Mouse (Mus musculus) frontal cortex, postnatal 36 days (tissue): ENCODE results near the gene Gm43517.

Experiments used
- DNase-seq, 2 experiments: peaks; one replicate each; pipeline ENCODE4 v3.0.0; 2022; ENCODE audit warnings: low spot score in 2 of 2

Gene Gm43517

DNA sequence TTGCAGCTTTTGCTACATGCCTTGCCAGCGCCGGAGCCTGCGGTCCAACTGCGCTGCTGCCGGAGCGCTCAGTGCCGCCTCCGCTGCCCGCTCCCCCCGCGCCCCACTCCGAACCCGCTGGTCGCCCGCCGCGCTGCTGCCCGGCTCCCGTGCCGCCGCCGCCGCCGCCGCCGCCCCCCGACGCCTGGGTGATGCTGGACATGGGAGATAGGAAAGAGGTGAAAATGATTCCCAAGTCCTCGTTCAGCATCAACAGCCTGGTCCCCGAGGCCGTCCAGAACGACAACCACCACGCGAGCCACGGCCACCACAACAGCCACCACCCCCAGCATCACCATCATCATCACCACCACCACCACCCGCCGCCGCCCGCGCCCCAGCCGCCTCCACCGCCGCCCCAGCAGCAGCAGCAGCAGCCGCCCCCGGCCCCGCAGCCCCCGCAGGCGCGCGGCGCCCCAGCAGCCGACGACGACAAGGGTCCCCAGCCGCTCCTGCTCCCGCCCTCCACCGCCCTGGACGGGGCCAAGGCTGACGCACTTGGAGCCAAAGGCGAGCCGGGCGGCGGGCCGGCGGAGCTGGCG lies 589 bp upstream of the Gm43517 start:
- peak in 1 of 2 experiments; percentile 37 for DNase-seq

DNA sequence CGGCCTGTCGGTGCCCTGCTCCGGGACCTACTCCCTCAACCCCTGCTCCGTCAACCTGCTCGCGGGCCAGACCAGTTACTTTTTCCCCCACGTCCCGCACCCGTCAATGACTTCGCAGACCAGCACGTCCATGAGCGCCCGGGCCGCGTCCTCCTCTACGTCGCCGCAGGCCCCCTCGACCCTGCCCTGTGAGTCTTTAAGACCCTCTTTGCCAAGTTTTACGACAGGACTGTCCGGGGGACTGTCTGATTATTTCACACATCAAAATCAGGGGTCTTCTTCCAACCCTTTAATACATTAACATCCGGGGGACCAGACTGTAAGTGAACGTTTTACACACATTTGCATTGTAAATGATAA lies 637 bp downstream of the Gm43517 start:
- DNase-seq = no peak

DNA sequence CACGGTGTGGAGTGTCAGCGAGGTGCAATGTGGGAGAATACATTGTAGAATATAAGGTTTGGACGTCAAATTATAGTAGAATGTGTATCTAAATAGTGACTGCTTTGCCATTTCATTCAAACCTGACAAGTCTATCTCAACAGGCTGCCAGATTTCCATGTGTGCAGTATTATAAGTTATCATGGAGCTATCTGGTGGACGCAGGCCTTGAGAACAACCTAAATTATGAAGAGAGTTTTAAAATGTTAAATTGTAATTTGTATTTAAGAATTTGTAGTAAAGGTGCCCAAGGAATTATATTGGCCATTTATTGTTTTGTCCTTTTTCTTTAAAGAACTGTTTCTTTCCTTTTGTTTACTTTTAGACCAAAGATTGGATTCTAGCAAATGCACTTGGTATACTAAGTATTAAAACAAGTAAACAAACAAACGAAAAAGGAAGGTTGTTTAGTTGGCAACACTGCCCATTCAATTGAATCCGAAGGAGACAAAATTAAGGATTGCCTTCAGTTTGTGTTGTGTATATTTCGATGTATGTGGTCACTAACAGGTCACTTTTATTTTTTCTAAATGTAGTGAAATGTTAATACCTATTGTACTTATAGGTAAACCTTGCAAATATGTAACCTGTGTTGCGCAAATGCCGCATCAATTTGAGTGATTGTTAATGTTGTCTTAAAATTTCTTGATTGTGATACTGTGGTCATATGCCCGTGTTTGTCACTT lies 1.3 kb downstream of the Gm43517 start:
- DNase-seq = no peak

DNA sequence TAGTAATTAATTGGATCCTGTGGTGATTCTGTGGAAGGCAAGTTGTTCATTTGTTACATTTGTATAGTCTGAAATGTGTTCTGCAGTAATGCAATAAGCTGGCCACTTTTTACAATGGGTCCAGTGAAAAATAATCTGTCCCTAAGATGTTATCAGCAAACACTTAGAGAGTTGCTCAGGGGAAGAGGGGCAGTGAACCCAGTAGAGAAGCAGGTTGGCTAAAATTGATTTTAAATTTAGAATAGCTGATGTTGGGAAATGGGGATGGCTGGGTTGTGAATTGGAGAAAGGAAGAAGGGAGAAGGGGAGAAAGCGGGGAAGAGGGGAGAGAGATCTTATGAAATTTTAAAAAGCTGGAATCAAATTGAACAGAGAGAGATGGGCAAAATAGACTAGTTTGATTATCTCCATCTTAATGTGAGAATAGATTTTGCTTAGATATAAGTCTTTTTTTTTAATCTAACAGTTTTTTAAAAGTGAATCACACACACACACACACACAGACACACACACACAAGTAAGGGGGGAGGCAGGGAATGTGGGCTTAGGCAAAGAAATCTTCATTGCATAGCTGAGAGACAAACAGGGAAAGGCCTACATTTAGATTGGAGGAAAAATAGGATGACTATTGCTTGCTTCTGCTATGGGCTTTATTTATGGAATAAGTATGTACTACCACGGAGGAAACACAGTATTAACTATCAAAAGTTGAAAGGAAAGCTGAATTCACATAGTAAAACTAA lies 3.1 kb downstream of the Gm43517 start:
- DNase-seq = no peak

DNA sequence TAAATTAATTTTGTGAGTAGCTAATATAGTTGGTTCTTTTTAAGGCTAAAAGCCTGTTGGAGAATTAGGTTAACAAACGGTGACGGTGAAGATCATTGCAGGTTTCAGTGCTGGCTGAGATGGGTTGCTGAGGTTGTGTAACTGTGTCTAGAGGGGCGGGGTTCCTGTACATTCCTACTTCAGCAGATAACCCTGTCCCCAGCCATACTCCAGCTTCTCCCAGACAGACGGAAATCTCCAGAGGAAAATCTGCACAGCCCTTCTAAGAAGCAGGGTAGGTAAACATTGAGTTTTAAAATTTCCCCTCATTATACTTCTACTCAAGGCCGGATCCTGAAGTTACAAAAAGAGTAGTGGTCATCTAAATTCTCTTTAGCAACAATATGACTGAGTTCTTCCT lies 4.7 kb downstream of the Gm43517 start:
- DNase-seq = no peak

DNA sequence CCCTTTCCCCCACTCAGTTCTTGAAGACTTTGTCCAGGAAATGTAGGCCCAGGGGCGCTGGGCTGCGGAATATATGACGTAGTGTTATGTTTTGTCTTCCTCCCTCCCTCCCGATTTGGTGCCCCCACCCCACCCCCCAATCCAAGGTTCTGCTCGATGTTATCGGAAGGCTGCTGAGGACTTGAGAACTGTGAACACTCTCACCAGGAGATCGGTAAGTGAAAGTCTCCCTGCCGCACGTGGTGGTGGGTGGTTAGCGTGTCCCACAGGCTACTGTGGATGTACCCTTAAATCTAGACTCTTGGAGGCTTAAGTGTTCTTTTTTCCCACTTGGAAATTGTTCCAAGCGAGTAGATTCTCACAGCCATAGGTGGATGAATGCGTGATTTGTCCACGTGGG lies 5.3 kb downstream of the Gm43517 start:
- no peak for DNase-seq

DNA sequence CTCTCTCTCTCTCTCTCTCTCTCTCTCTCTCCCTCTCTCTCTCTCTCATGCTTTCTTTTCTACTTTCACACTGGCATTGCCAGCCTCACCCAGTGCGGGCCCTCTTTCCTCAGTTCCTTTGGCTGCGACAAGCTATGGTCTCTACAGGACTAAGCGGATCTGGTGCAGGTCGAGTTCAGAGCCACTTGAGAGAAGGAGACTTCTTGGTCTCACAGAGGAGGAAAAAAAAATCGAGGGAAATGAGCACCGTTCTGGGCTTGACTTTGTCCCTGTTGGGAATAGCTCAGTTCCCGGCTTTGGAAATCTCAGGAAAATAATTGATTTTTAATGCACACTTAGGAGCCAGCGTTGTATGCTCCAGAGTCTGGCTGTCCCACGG lies 5.9 kb downstream of the Gm43517 start:
- DNase-seq = no peak

DNA sequence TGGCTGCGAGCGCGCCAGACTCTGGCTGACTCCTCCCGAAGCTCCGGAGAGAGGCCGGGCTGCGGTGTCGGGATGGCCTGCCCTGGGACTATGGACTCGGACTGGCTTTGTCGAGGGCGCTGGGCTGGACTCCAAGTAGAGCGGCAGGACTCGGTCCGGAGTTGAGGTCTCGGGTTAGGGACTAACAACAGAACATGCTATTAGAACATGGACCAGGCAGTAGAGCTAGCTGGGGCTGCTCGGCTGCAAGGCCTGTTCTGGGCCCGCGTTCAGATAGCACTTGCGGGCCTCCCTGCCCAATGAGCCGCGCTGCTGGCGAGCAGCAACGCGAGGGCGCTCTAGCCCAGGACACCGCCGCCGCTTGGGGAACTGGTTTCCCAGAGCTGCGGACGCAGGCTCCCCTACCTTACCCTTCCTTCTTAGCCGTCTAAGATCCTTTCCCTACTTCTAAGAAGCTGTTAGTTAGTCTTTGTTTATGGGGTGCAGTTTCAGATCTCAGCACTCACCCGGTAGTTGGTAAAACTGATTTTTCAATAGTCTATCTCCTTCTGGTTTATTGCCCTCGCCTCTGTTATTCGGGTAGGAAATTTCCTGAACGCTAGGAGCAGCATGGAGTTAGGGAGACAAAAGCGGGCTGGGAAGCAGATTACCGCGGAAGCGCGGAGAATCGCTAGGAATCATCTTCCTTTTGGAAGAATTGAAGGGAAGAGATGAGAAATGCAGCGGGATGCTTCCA lies 6.5 kb downstream of the Gm43517 start:
- peak; percentile 78 to 79 for DNase-seq

DNA sequence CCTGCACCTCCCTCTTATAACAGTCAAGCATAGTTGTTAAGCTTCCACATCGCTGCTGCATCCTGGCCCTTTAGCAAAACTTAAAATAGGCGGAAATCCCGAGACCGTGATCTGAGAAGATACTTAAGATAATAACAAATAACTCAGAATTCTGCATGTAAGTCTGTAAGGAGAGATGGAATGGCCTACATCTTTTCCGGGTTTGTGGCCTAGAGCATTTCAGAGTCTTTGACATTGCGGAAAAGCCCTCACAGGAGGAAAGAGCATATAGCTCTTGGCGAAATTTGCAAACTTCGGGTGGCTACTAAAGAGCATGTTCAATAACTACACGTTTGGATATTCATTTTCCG lies 7.0 kb downstream of the Gm43517 start:
- no peak for DNase-seq

DNA sequence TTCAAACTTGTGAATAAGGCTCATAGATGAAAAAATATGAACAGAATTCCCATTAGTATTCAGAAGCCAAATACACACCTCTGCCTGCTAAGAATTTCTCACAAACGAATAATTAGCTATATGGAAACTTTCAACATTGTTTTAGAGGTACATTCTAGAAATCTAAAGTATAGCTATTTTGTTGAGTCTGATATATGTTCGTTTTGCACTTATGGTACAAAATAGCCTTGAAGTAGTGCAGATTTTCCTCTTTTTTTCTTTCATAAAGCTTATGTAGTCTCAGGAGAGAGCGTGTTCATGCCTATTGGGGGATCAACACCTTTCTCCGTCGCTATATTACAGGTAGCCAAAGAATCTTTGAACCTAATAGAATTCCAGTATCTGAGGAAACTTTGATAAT lies 7.9 kb downstream of the Gm43517 start:
- DNase-seq = no peak

DNA sequence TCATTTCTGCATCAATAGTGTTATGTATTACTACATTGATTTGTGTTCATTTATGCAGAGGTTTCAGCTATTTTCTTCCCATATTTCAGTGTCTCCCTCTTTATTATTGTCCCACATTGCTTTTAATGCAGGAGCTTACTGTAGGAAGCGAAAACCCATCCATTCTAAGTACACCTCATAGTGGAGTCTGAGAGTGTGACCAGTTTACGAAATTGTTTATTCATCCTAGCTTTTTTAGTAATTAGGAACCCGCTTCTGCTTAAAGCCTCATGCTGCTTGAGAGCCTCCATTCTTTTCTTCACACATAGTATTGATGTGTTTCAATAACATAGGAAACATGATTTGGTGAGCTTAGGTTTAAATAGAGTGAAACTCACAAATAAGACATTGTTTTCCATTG lies 8.7 kb downstream of the Gm43517 start:
- DNase-seq = no peak

DNA sequence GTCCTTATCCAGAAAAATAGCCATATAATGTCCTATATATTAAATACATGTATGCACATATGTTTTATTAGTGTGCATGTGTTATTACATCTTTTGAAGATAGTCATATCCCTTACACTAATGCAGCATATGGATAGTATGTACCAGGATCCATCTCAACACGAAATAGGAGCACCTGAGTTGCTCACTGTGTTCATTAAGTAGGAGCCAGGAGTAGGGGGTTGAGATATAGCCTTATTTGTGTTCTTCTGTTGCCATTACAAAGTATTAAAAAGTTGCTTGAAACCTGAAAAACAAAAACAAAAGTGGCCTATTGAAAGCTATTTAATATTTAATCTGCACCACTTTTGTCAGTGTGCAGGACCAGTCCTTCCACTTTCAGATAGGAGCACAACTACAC lies 9.2 kb downstream of the Gm43517 start:
- DNase-seq = no peak

DNA sequence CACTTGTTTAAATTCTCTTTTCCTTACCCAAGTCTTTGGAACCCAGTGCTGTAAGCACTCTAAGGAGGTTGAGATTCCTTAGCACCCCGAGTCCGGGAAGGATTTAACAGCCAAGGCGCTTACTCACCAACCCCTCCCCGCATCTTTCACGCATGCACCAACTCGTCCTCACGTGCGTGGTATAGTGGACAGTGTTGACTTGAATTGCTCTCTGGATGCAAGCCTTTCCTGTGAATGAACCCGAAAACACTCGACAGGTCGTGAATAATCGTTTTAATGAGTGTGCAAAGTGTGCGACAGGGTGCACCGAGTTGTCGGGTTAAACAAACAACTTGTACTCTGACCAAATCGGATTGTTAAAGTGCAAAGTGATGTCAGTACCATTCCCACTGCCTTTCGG lies 9.9 kb downstream of the Gm43517 start:
- DNase-seq = no peak

DNA sequence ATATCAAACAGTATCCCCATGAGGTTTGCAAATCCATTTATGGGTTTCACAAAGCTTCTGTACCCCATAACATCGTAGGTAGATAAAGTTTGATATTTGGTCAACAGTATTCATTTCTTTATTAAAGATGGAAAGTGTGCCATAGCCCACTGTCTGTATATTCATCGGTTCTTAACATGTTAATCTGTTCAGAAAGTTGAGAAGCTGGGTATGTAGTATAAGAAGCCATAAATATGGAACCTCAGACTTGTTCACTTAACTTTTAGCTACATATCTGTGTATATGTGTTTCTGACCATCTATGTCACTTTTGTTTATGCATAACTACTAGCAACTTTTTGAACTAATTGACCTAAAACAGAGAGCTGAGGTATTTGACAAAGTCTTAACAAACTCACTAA lies 11.0 kb downstream of the Gm43517 start:
- DNase-seq = no peak

DNA sequence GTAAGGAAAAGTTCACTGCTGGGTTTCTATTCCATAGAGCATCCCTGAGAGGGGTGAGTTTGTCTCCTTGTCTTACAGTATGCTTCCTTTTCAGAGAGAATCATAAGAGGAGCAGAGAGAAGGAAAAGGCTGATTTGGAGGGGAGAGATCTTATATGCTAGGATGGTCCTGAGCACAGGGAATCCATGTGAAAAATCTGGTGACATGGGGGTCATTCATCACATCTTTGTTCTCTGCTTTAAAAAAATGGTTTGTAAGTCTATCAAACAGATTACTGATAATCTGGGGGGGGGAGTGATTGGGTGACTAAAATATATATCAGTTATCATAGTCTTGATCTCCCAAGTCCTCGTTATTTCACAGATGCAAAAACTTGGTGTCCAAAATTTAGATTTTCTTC lies 11.8 kb downstream of the Gm43517 start:
- DNase-seq = no peak

DNA sequence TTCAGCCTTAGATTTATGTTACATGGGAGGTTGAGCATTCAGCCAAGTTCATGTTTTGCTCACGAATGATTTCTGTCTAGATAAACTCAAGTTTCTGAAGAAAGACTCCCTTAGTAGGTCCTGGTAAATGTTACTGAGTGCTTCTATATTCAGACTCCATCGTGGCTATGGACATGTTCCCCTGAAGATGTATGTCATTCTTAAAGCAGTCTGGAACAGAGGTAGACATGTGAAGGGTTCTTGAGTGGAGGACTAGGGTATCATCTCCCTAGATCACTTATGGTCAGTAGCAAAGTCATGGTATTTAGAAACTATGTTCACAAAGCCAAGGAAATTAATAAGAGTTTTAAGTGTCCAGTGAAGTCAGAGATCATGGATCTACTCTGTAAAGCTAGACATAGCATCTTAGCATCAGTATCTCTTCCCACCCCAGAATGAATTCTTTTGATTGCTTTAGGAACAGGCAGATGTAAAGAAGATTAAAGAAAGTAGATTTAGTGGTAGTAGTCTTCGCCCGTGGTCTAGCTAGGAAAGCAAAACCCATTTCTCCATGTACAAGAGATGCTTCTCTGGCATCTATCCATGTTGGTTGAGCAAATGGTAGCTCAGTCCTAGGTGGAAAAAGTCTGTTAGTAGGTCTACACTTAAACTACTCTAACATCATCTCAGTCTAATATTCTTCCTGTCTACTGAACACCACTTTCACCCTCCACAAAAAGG lies 12.6 kb downstream of the Gm43517 start:
- no peak for DNase-seq

DNA sequence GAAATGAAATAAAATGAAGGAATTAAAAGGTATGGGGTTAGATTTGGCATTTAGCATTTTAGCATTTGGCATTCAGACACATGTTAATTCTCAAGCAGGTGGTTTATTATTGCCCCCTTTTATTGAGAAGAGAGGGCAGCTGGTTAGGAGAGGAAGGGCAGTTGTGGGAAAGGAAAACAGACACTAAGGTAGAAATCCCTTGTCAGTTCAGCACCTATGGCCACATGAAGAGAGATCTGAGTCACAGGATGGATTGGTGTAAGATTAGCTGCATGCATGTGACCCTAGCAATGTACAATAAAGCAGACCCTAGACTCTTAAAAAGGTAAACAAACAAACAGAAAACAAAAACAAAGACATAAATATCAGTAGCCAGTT lies 13.2 kb downstream of the Gm43517 start:
- DNase-seq = no peak

DNA sequence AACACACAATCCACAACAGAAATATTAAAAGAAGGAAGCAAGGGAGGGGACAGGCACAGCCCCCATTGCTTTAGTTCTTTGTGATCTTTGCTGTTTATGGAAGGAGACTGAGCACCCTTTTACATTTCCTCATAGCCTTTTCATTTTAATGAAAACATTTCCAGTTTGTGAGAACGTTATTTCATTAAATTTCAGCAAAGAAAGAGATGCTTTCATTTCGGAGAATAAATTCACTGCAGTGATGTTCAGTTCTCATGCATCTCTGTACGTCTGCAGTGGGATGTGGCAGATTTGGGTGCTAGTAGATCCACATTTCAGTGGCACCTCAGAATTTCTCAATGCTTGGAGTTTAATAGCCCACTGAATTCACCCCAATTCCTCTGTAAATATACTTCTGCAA lies 13.7 kb downstream of the Gm43517 start:
- DNase-seq = no peak

DNA sequence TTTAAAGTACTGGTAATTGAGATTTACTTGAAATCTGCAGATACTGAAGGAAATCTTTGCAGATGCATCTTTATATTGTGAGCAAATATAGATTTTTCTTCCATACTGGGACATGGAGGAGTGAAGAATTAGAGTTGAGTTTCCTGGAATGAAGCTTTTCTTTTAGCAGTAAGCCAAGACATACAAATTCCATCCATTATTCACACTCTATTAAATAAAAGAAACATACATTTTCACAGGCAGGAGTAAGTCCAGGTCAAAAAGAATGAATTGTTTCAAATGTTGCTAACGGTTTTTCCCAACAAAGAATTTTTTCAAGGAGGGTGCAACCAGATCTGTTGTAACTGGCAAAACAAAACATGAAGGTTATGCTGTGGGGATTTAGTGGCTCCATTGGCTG lies 14.6 kb downstream of the Gm43517 start:
- no peak for DNase-seq

DNA sequence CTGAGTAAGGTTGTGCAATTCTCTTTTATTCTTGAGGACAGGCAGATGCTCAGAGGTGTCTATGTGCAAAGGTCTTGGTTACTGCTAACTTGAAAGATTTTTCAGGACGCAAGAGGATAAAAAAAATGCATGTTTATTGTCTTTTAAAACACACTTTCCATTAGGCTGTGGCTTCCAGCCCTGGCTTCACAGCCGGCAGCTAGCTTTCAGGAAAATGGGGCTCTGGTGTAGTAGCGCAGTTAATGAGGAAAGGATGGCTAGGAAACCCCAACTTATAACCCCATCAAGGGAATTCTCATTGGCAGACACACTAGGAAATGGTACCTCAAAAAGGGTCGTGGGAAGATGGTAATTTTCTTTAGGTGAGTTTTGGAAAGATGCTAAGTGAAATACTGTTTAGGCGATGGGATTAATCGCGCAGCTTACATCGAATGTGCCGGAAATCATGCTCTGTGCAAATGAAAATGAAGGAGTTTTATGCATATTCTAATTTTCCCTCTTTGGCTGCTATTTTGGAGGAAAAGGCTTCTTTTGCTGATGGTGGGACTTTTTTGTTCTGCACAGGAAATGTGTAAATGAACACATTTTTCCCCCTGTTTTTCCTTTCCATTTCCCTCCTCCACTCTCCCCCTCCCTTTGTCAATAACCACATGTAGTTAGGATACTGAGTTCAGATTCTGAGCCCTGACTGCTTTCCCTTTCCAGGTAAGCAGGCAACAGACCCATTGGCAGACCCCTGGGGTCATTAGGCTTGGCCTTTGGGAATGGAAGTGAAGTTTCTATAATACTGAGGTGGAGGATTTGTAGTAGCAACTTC lies 15.3 kb downstream of the Gm43517 start:
- no peak for DNase-seq

DNA sequence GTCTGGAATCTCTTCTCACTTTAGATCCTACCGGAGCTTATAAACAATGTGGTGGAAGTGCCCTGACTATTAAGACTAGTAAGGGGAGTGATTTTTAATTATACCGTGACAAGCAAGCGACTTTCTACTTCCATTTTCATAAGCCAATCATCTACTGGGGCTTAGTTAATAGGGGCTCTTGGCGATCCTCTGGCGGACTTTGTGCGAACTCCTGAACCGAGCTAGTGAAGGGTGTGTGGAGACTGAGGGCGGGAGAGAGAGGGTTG lies 15.8 kb downstream of the Gm43517 start:
- DNase-seq = no peak
